Mouse (Mus musculus): Measurements from ENCODE around the gene Brms1.

DNA sequence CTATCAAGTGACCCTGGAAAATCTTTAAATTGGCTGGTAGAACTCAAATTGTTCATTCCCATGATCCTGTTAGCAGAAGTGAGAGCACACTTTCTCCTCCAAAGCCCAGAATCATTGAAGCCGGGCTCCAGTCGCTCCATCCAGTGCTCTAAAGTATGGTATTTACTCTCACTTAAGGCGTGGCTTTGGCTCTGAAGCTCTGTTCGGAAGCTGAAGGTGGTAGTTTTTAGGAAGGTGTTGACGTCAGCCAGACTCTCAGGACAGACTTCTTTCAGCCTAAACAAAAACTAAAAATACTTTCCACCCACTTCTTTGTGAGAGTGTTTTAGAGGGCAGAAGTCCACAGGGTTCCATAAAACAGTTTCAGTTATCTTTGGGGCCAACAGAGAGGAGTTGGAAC lies 32.4 kb downstream of the Brms1 start:
- TF ChIP-seq CTCF (IDR thresholded peaks at IDR 0.05), result no peak
- TF ChIP-seq POLR2A (IDR thresholded peaks at IDR 0.05; ENCODE audit: insufficient read depth, low read depth, low read length), result no peak

Data from heart, adult 2 months (tissue).